Mouse (Mus musculus) naive thymus-derived CD4-positive, alpha-beta T cell, adult 2 months (primary cell): Measurements from ENCODE around the gene Map10.

Experiments used
- DNase-seq: peaks from one replicate; pipeline ENCODE4 v3.0.0-alpha.2; 2011; ENCODE audit warnings: low read depth

Map10 gene

DNA sequence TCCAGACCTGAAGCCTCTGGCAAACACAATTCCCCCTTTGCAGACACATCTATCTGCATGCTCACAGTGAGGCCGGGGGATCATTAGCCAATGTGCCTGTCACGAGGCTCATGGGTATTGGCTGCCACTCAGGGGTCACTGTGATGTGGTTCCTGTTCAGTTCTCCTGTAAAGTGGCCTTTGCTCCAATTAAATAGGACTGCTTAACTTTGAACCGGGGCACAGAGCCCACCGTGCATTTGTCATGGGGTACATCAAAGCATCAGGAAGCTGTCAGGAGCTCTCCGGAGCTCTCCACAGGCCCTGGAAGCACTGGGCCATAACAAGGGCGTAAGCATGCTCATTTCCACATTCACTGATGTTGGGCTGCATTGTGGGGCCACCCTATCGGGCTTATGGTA is 47.0 kb downstream of the Map10 start:
- no peak for DNase-seq

DNA sequence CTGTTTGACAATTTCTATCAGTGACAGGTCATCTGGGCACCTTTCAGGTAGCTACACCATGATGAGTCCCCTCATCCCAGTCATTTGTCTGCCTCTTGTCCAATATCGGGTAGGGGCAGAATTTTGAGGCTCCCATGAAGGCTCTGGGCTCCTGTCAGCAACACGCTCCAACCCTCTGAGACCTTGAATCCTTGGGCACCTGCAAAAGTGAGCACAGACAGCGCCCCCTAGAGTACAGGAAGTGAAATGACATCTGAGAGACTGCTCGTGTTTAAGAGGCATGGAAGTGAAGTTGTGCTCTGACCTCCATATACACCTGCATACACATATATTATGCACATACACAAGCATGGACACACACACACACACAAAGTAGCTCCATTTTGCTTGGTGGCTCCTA is 49.3 kb downstream of the Map10 start:
- peak; percentile 64 for DNase-seq

DNA sequence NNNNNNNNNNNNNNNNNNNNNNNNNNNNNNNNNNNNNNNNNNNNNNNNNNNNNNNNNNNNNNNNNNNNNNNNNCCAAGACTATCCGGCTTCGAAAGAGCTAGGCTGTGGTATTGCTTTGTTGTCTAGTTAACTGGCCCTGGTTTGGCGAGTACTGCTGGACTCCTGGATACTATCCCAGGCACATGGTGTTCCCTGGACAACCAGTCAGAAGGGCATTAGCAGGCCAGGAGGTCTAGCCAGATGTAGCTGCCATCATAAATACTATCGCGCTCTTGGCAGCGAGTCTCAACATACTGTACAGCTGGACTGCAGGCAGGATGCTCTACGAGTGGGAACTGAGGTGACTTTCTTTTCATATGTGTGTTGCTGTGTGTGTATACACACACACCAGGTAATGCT is 53.1 kb downstream of the Map10 start:
- DNase-seq: no peak
